Mouse (Mus musculus) MEL (cell line): ENCODE results near the gene Nup153. TPM values are rescaled to one million over a fixed set of nuclear protein-coding genes. Genes with fewer than 3 reads are reported as not detected.

Experiments used
- DNase-seq: peaks from one replicate; pipeline ENCODE4 v3.0.0; 2011; ENCODE audit warnings: low read depth, low spot score
- H3K27ac ChIP-seq: 2 replicates; pipeline ENCODE4 v1.5.1; 2012; ENCODE audit warnings: low read depth, mild to moderate bottlenecking, control low read depth, low read length, moderate library complexity; ENCODE audit not compliant: control insufficient read depth
- H3K27me3 ChIP-seq, 2 experiments: fragments of 150-350 bp in 1 of 2; sonication (generic) in 1 of 2; 2 replicates each; pipeline ENCODE4 v1.6.1; 2012; ENCODE audit warnings: low read length in 2 of 2, mild to moderate bottlenecking in 2 of 2, improper control_type of control experiment in 1 of 2, moderate library complexity in 1 of 2; ENCODE audit not compliant: insufficient read depth in 2 of 2, control insufficient read depth in 1 of 2
- H3K36me3 ChIP-seq, 2 experiments: 2 replicates each; pipeline ENCODE4 v1.6.1; 2012 to 2014; ENCODE audit warnings: low read length in 2 of 2, improper control_type of control experiment in 1 of 2, inconsistent platforms in 1 of 2, mild to moderate bottlenecking in 1 of 2; ENCODE audit not compliant: insufficient read depth in 2 of 2, control insufficient read depth in 1 of 2
- H3K4me1 ChIP-seq, 2 experiments: fragments of 150-350 bp in 1 of 2; sonication (generic) in 1 of 2; 2 replicates each; pipeline ENCODE4 v1.6.1; 2012; ENCODE audit warnings: low read length in 2 of 2, improper control_type of control experiment in 1 of 2, mild to moderate bottlenecking in 1 of 2; ENCODE audit not compliant: insufficient read depth in 2 of 2, control insufficient read depth in 1 of 2
- H3K4me3 ChIP-seq, 2 experiments: fragments of 150-350 bp in 1 of 2; sonication (generic) in 1 of 2; 2 replicates each; pipeline ENCODE4 v1.5.1; 2012; ENCODE audit warnings: low read depth in 2 of 2, low read length in 2 of 2, mild to moderate bottlenecking in 2 of 2, moderate library complexity in 2 of 2, control low read depth in 1 of 2, improper control_type of control experiment in 1 of 2; ENCODE audit not compliant: control insufficient read depth in 1 of 2, insufficient read depth in 1 of 2
- H3K79me2 ChIP-seq: 2 replicates; pipeline ENCODE4 v1.6.1; 2012; ENCODE audit warnings: mild to moderate bottlenecking, low read length, moderate library complexity; ENCODE audit not compliant: control insufficient read depth, poor library complexity, insufficient read depth
- H3K9ac ChIP-seq: 2 replicates; pipeline ENCODE4 v1.6.1; 2012; ENCODE audit warnings: low read depth, mild to moderate bottlenecking, control low read depth, low read length, moderate library complexity; ENCODE audit not compliant: control insufficient read depth, poor library complexity, severe bottlenecking
- H3K9me3 ChIP-seq: fragments of 150-350 bp; sonication (generic); replicated peaks from 2 replicates; pipeline ENCODE4 v1.6.1; 2012; ENCODE audit warnings: mild to moderate bottlenecking, low read length, improper control_type of control experiment, moderate library complexity; ENCODE audit not compliant: insufficient read depth
- E2F4 ChIP-seq: IDR thresholded peaks from 2 replicates; pipeline ENCODE4 v1.6.1; 2011; ENCODE audit warnings: low read depth, low read length, improper control_type of control experiment, borderline replicate concordance
- ELF1 ChIP-seq: IDR thresholded peaks from 2 replicates; pipeline ENCODE4 v1.6.1; 2014; ENCODE audit warnings: low read depth, mild to moderate bottlenecking, inconsistent platforms, low read length, improper control_type of control experiment, moderate library complexity
- EP300 ChIP-seq, 2 experiments: IDR thresholded peaks; 2 replicates each; pipeline ENCODE4 v1.6.1; 2011; ENCODE audit warnings: improper control_type of control experiment in 2 of 2, low read length in 2 of 2, low read depth in 1 of 2, mild to moderate bottlenecking in 1 of 2
- ETS1 ChIP-seq: IDR thresholded peaks from 2 replicates; pipeline ENCODE4 v1.6.1; 2012; ENCODE audit warnings: low read depth, mild to moderate bottlenecking, inconsistent platforms, low read length, improper control_type of control experiment, moderate library complexity
- GABPA ChIP-seq: IDR thresholded peaks from 2 replicates; pipeline ENCODE4 v1.6.1; 2012; ENCODE audit warnings: low read depth, mild to moderate bottlenecking, inconsistent platforms, low read length, improper control_type of control experiment, moderate library complexity
- GATA1 ChIP-seq: IDR thresholded peaks from 2 replicates; pipeline ENCODE4 v1.6.1; 2011; ENCODE audit warnings: low read depth, low read length, improper control_type of control experiment
- HCFC1 ChIP-seq: IDR thresholded peaks from 2 replicates; pipeline ENCODE4 v1.6.1; 2012; ENCODE audit warnings: low read depth, mild to moderate bottlenecking, inconsistent platforms, low read length, improper control_type of control experiment, moderate library complexity
- JUND ChIP-seq: IDR thresholded peaks from 2 replicates; pipeline ENCODE4 v1.6.1; 2011; ENCODE audit warnings: low read depth, mild to moderate bottlenecking, improper control_type of control experiment, low read length
- MEF2A ChIP-seq: IDR thresholded peaks from 2 replicates; pipeline ENCODE4 v1.6.1; 2014; ENCODE audit warnings: low read depth, mild to moderate bottlenecking, inconsistent platforms, low read length, improper control_type of control experiment; ENCODE audit not compliant: poor library complexity, insufficient replicate concordance, severe bottlenecking; ENCODE audit errors: extremely low read depth
- MXI1 ChIP-seq: IDR thresholded peaks from 2 replicates; pipeline ENCODE4 v1.6.1; 2011; ENCODE audit warnings: mild to moderate bottlenecking, low read depth, low read length, improper control_type of control experiment
- MYB ChIP-seq: IDR thresholded peaks from 2 replicates; pipeline ENCODE4 v1.6.1; 2011; ENCODE audit warnings: mild to moderate bottlenecking, low read depth, low read length, improper control_type of control experiment
- NELFE ChIP-seq: IDR thresholded peaks from 2 replicates; pipeline ENCODE4 v1.6.1; 2011; ENCODE audit warnings: low read depth, low read length, improper control_type of control experiment
- POLR2A ChIP-seq, 2 experiments: IDR thresholded peaks; 2 replicates each; pipeline ENCODE4 v1.6.1; 2011 to 2012; ENCODE audit warnings: low read length in 2 of 2, mild to moderate bottlenecking in 2 of 2, control low read depth in 1 of 2, improper control_type of control experiment in 1 of 2, low read depth in 1 of 2, moderate library complexity in 1 of 2; ENCODE audit not compliant: control insufficient read depth in 1 of 2, insufficient read depth in 1 of 2, poor library complexity in 1 of 2
- SIN3A ChIP-seq: IDR thresholded peaks from 2 replicates; pipeline ENCODE4 v1.6.1; 2012; ENCODE audit warnings: low read length, improper control_type of control experiment, inconsistent platforms
- TCF12 ChIP-seq: IDR thresholded peaks from 2 replicates; pipeline ENCODE4 v1.6.1; 2014; ENCODE audit warnings: low read depth, mild to moderate bottlenecking, inconsistent platforms, low read length, improper control_type of control experiment, moderate library complexity
- UBTF ChIP-seq: IDR thresholded peaks from 2 replicates; pipeline ENCODE4 v1.6.1; 2012; ENCODE audit warnings: low read depth, mild to moderate bottlenecking, inconsistent platforms, low read length, improper control_type of control experiment, moderate library complexity, borderline replicate concordance; ENCODE audit not compliant: insufficient read depth
- USF1 ChIP-seq: IDR thresholded peaks from 2 replicates; pipeline ENCODE4 v1.6.1; 2014; ENCODE audit warnings: low read depth, mild to moderate bottlenecking, inconsistent platforms, low read length, improper control_type of control experiment, moderate library complexity
- USF2 ChIP-seq, 2 experiments: IDR thresholded peaks; 2 replicates each; pipeline ENCODE4 v1.6.1; 2011 to 2012; ENCODE audit warnings: improper control_type of control experiment in 2 of 2, low read length in 2 of 2, borderline replicate concordance in 1 of 2, inconsistent platforms in 1 of 2, low read depth in 1 of 2, mild to moderate bottlenecking in 1 of 2; ENCODE audit not compliant: insufficient read depth in 1 of 2
- ZMIZ1 ChIP-seq: IDR thresholded peaks from 2 replicates; pipeline ENCODE4 v1.6.1; 2012; ENCODE audit warnings: low read depth, mild to moderate bottlenecking, inconsistent platforms, low read length, improper control_type of control experiment, moderate library complexity
- ZNF384 ChIP-seq: IDR thresholded peaks from 2 replicates; pipeline ENCODE4 v1.6.1; 2012; ENCODE audit warnings: low read depth, mild to moderate bottlenecking, inconsistent platforms, low read length, improper control_type of control experiment
- polyA plus RNA-seq, 2 experiments: library from polyadenylated mRNA; stranded (reverse) in 1 of 2; unstranded in 1 of 2; fragments of >175 nt in 1 of 2; fragments of >200 nt in 1 of 2; gene quantifications; 2 replicates each; pipeline versions ENCODE4 v1.2.1 to v1.2.4; 2012; ENCODE audit warnings: low replicate concordance in 2 of 2, low read depth in 1 of 2; ENCODE audit not compliant: insufficient read length in 2 of 2, insufficient read depth in 1 of 2, missing spikeins in 1 of 2
- total RNA-seq: library from RNA; depleted of rRNA; stranded (reverse); fragments of 300-350 nt; gene quantifications from 2 replicates; pipeline ENCODE4 v1.2.3, GENCODE M21; 2012

The Nup153 gene
- total and polyA plus RNA-seq, 3 experiments, result 64.6 to 221 (median 82.8) TPM

- no peaks in the 10 kb centered on the region for H3K27me3 ChIP-seq
- no peaks in the 10 kb centered on the region for H3K36me3 ChIP-seq
- no peak for DNase-seq
- H3K79me2 ChIP-seq, result no peaks in the 10 kb centered on the region
- H3K4me3 ChIP-seq, result no peak overlapping the region
- no peak overlapping the region for H3K27ac ChIP-seq
- no peak overlapping the region for H3K9ac ChIP-seq
- H3K9me3 ChIP-seq, result no peaks in the 10 kb centered on the region
- TF ChIP-seq HCFC1, result no peak
- TF ChIP-seq USF2 (IDR thresholded peaks at IDR 0.05; ENCODE audit: borderline replicate concordance in 1 of 2, insufficient read depth in 1 of 2, low read depth in 1 of 2, low read length in 2 of 2), result no peak
- TF ChIP-seq ZMIZ1, result no peak
- no peak for TF ChIP-seq JUND
- TF ChIP-seq NELFE, result no peak
- TF ChIP-seq TCF12, result no peak
- no peak for TF ChIP-seq MEF2A
- no peak for TF ChIP-seq ZNF384
- no peaks in the 10 kb centered on the region for H3K4me1 ChIP-seq
Measured at GRCm38 (mm10) chr13:46652671-46653070, 75.1 kb downstream of the Nup153 start.

GRCm38 (mm10) chr13:46651853-46652252, 75.9 kb downstream of the Nup153 start:
- no peaks in the 10 kb centered on the region for H3K27me3 ChIP-seq
- no peak overlapping the region for H3K9ac ChIP-seq
- H3K27ac ChIP-seq, result no peak overlapping the region
- no peak for DNase-seq
- no peak overlapping the region for H3K4me3 ChIP-seq
- no peaks in the 10 kb centered on the region for H3K9me3 ChIP-seq
- H3K4me1 ChIP-seq, result no peaks in the 10 kb centered on the region
- TF ChIP-seq MXI1 (no peak), SIN3A (no peak), ZMIZ1 (no peak), USF1 (no peak), GABPA (no peak), ELF1 (no peak), UBTF (no peak), MYB (no peak), POLR2A (IDR thresholded peaks at IDR 0.05; ENCODE audit: control insufficient read depth in 1 of 2, insufficient read depth in 1 of 2, low read depth in 1 of 2, low read length in 2 of 2, poor library complexity in 1 of 2) (no peak), USF2 (IDR thresholded peaks at IDR 0.05; ENCODE audit: borderline replicate concordance in 1 of 2, insufficient read depth in 1 of 2, low read depth in 1 of 2, low read length in 2 of 2) (no peak), E2F4 (no peak), ETS1 (no peak), EP300 (IDR thresholded peaks at IDR 0.05; ENCODE audit: low read depth in 1 of 2, low read length in 2 of 2) (no peak), GATA1 (no peak)
- TF ChIP-seq, all 39 proteins: peak for 0
- Histone ChIP-seq H3K79me2 (no peaks in the 10 kb centered on the region), H3K36me3 (no peaks in the 10 kb centered on the region)
